Mouse (Mus musculus) embryonic stem cell, embryonic (primary cell): ENCODE measurements around the gene Cdc20b.

ENCODE experiments used
- CTCF ChIA-PET, 4 experiments: fragments of 300-600 bp in 2 of 4; fragments of 350-600 bp in 2 of 4; sonication (Branson Sonifier 250); formaldehyde crosslinking; loops; one replicate each; lab custom pipeline; 2022; ENCODE audit warnings: inconsistent platforms in 2 of 4; lab: Charles Lee
- POLR2A ChIA-PET, 4 experiments: fragments of 300-600 bp in 2 of 4; fragments of 350-600 bp in 2 of 4; sonication (Branson Sonifier 250); formaldehyde crosslinking; loops; one replicate each; lab custom pipeline; 2022; ENCODE audit warnings: antibody characterized with exemption in 4 of 4, inconsistent platforms in 1 of 4; lab: Charles Lee

The Cdc20b gene

GRCm38 (mm10) chr13:113046211-113046883 is 11.4 kb downstream of the Cdc20b start, which contains the start of gene Gpx8:
Gpx8 (minus strand) TSS chr13:113046410.
- POLR2A ChIA-PET: interaction anchor here in 2 of 4 experiments (0.7 to 1.7 kb wide), 6 partner anchors 59 to 291 kb away, joined by 3 to 6 read pairs (median 3); partner anchors contain the start of gene Ccno (in 2 of the 2)
- CTCF ChIA-PET: interaction anchor here (0.6 to 2.8 kb wide), 35 partner anchors 9 to 893 kb away, joined by 3 to 15 read pairs (median 4); partner anchors contain the start of genes Ccno (in 1 of the 4) and Cdc20b (in 1 of the 4)

GRCm38 (mm10) chr13:113047018-113047417 is 12.1 kb downstream of the Cdc20b start:
- POLR2A ChIA-PET: interaction anchor here in 1 of 4 experiments (1.7 kb wide), 1 partner anchor 206 kb away, joined by 3 read pairs; no protein-coding TSS in a partner anchor
- CTCF ChIA-PET: interaction anchor here in 2 of 4 experiments (2.2 to 2.8 kb wide), 2 partner anchors 211 to 218 kb away, joined by 14 to 15 read pairs; no protein-coding TSS in a partner anchor

GRCm38 (mm10) chr13:113047647-113048046 is 12.7 kb downstream of the Cdc20b start:
- ChIA-PET CTCF (interaction anchor here in 1 of 4 experiments (2.8 kb wide), 1 partner anchor 210 kb away, joined by 14 read pairs; no protein-coding TSS in a partner anchor), POLR2A (no interaction called here)

GRCm38 (mm10) chr13:113054230-113054629 is 19.3 kb downstream of the Cdc20b start:
- POLR2A ChIA-PET: no interaction called here
- CTCF ChIA-PET: interaction anchor here in 1 of 4 experiments (0.5 kb wide), 1 partner anchor 23 kb away, joined by 3 read pairs; no protein-coding TSS in a partner anchor

- ChIA-PET POLR2A (interaction anchor here in 1 of 4 experiments (1.1 kb wide), 1 partner anchor 12 kb away, joined by 3 read pairs; no protein-coding TSS in a partner anchor), CTCF (interaction anchor here in 2 of 4 experiments (0.8 to 1.5 kb wide), 5 partner anchors 201 to 562 kb away, joined by 3 to 6 read pairs (median 3); partner anchors contain the start of gene Snx18 (in 1 of the 2))
Observed at GRCm38 (mm10) chr13:113055826-113056225, 20.9 kb downstream of the Cdc20b start.

GRCm38 (mm10) chr13:113061746-113062145 is 26.8 kb downstream of the Cdc20b start:
- ChIA-PET CTCF (no interaction called here), POLR2A (no interaction called here)

GRCm38 (mm10) chr13:113064542-113064941 is 29.6 kb downstream of the Cdc20b start:
- POLR2A ChIA-PET: no interaction called here
- CTCF ChIA-PET: no interaction called here

GRCm38 (mm10) chr13:113079021-113079420 is 44.1 kb downstream of the Cdc20b start:
- CTCF ChIA-PET: no interaction called here
- POLR2A ChIA-PET: no interaction called here

GRCm38 (mm10) chr13:113082101-113082500 is 47.2 kb downstream of the Cdc20b start:
- ChIA-PET CTCF (interaction anchor here in 1 of 4 experiments (1.0 kb wide), 1 partner anchor 184 kb away, joined by 3 read pairs; no protein-coding TSS in a partner anchor), POLR2A (interaction anchor here in 1 of 4 experiments (0.9 kb wide), 1 partner anchor 10 kb away, joined by 3 read pairs; no protein-coding TSS in a partner anchor)

- CTCF ChIA-PET: no interaction called here
- POLR2A ChIA-PET: interaction anchor here in 1 of 4 experiments (1.0 kb wide), 1 partner anchor 63 kb away, joined by 3 read pairs; no protein-coding TSS in a partner anchor
Observed at GRCm38 (mm10) chr13:113084732-113085131, 49.8 kb downstream of the Cdc20b start.

- POLR2A ChIA-PET: no interaction called here
- CTCF ChIA-PET: no interaction called here
Observed at GRCm38 (mm10) chr13:113087226-113088017, 52.5 kb downstream of the Cdc20b start.

GRCm38 (mm10) chr13:113090489-113090888 is 55.6 kb downstream of the Cdc20b start:
- POLR2A ChIA-PET: no interaction called here
- CTCF ChIA-PET: no interaction called here

- ChIA-PET CTCF (no interaction called here), POLR2A (interaction anchor here in 1 of 4 experiments (0.7 kb wide), 1 partner anchor 405 kb away, joined by 3 read pairs; no protein-coding TSS in a partner anchor)
Observed at GRCm38 (mm10) chr13:113094618-113095017, 59.7 kb downstream of the Cdc20b start.

- ChIA-PET POLR2A (interaction anchor here in 1 of 4 experiments (1.4 kb wide), 1 partner anchor 50 kb away, joined by 3 read pairs; no protein-coding TSS in a partner anchor), CTCF (interaction anchor here in 1 of 4 experiments (1.4 kb wide), 1 partner anchor 160 kb away, joined by 4 read pairs; no protein-coding TSS in a partner anchor)
Observed at GRCm38 (mm10) chr13:113097011-113097410, 62.1 kb downstream of the Cdc20b start.

- CTCF ChIA-PET: no interaction called here
- POLR2A ChIA-PET: no interaction called here
Observed at GRCm38 (mm10) chr13:113098406-113098805, 63.5 kb downstream of the Cdc20b start.

GRCm38 (mm10) chr13:113100879-113101278 is 66.0 kb downstream of the Cdc20b start, which contains the start of gene Gzma:
Gzma (minus strand) TSS chr13:113100981.
- POLR2A ChIA-PET: no interaction called here
- CTCF ChIA-PET: no interaction called here

- CTCF ChIA-PET: no interaction called here
Observed at GRCm38 (mm10) chr13:113101804-113102203, 66.9 kb downstream of the Cdc20b start.

GRCm38 (mm10) chr13:113104759-113105158 is 69.8 kb downstream of the Cdc20b start:
- POLR2A ChIA-PET: no interaction called here
- CTCF ChIA-PET: no interaction called here

More at GRCm38 (mm10) chr13:113101804-113102203, 66.9 kb downstream of the Cdc20b start:
- POLR2A ChIA-PET: no interaction called here
